Mouse (Mus musculus): ENCODE results near the gene Ifnz.

DNA sequence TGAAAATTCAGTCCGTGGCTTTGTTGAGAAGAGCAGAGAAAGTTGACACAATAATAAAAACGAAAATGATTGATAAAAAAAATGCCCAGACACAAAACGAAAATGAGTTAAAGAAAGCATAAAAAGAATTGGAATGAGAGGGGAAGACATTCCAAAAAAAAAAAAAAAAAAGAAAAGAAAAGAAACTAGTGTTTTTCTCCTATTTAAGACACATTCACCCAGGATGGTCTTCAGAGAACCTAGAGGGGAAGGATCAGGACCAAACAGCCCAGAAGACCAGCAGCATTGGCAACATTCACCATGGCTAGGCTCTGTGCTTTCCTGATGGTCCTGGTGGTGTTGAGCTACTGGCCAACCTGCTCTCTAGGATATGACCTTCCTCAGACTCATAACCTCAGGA is 34.0 kb downstream of the Ifnz start, which contains the start of gene Ifna7:
- TF ChIP-seq CTCF (IDR thresholded peaks at IDR 0.05; ENCODE audit: control insufficient read depth, insufficient read depth, insufficient read length) (no peak), MAX (IDR thresholded peaks at IDR 0.05) (no peak), MYOG (IDR thresholded peaks at IDR 0.05; ENCODE audit: control insufficient read depth, extremely low read depth, insufficient read length) (no peak), USF1 (IDR thresholded peaks at IDR 0.05; ENCODE audit: low read depth) (no peak), CEBPB (IDR thresholded peaks at IDR 0.05; ENCODE audit: low read depth) (no peak), MYOD1 (IDR thresholded peaks at IDR 0.05; ENCODE audit: control insufficient read depth, insufficient read length, low read depth) (no peak)
